Mouse (Mus musculus): ENCODE measurements around the gene Acot11.
"Not testable (repeated sequence)": the region's sequence is repeated elsewhere in the genome, so short reads cannot be mapped to it uniquely, and the experiment has no call there.

- TF ChIP-seq CTCF (IDR thresholded peaks at IDR 0.05; ENCODE audit: borderline replicate concordance, control insufficient read depth, extremely low read depth, insufficient read depth, low read length, poor library complexity); POLR2A (IDR thresholded peaks at IDR 0.05; ENCODE audit: control insufficient read depth, extremely low read depth, insufficient read depth, low read length, poor library complexity): not testable (repeated sequence)
Observed at GRCm38 (mm10) chr4:106736884-106737283, 67.9 kb downstream of the Acot11 start.
